Mouse (Mus musculus): ENCODE measurements around the gene Filip1l. TPM values are rescaled to one million over a fixed set of nuclear protein-coding genes. Genes with fewer than 3 reads are reported as not detected.

Filip1l gene
- polyA plus RNA-seq, 1 experiment from 2014 or later, result 35.3 TPM

DNA sequence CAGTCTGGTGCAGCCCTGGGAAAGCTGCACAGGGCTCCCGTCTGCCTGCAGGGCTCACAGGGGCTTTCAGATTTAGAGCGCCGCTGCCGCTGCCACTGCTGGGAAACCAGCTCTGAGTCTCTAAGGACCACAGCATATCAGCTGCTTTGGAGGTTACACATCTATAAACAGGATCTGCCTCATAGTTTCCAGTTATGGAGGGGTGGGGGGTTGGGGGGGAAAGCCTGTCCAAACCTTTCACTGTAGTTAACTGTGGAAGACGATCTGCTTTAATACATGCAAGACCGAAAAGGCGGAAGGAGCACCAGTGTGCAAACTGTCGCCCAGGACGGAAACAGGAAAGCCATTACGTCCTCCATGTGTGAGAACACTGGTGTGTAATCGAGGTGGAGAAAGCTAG lies 40.3 kb downstream of the Filip1l start:
- DNase-seq (ENCODE audit: low spot score) (peak; percentile 19), ATAC-seq (ENCODE audit: low FRiP score, low TSS enrichment) (no peak)
- Histone ChIP-seq H3K36me3 (ENCODE audit: control insufficient read depth, insufficient read depth, low read length) (no peaks in the 10 kb centered on the region), H3K9ac (ENCODE audit: low read length) (no peak overlapping the region), H3K27me3 (ENCODE audit: control insufficient read depth, insufficient read depth, low read length) (no peaks in the 10 kb centered on the region), H3K27ac (replicated peaks) (peak overlapping the region; percentile 81), H3K4me2 (replicated peaks; ENCODE audit: low read depth) (peak overlapping the region; percentile 1; the same call in 1 of the 2 replicates), H3K4me1 (replicated peaks; ENCODE audit: control insufficient read depth, insufficient read depth) (no peaks in the 10 kb centered on the region), H3K9me3 (ENCODE audit: control insufficient read depth, low read length) (no peaks in the 10 kb centered on the region), H3K4me3 (ENCODE audit: low read depth, low read length) (no peak overlapping the region)
- 53% methylated on average over 11 of the region's 11 CpGs for WGBS
- TF ChIP-seq EP300 (optimal IDR thresholded peaks at IDR 0.05) (no peak), CTCF (IDR thresholded peaks at IDR 0.05; ENCODE audit: low read depth) (no peak)

DNA sequence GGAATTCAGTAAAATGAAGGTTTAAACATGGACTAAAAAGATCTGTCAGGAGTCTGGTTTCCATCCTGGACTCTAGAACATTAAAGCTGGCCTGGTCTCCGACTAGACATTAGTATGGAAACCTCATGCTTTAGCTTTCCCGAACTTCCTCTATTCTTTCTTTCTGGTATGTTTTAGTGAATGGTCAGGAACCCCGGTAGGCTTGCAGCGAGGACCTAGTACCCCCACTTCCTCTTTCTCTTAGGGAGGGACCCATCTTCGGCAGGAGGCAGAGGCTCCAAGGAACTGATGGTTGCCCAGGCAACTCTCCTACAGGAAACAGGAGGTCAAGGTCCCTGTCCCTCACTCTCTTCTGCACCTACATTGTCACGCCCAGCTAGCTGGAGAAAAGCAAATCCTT lies 43.4 kb downstream of the Filip1l start:
- DNase-seq (ENCODE audit: low spot score), result no peak

DNA sequence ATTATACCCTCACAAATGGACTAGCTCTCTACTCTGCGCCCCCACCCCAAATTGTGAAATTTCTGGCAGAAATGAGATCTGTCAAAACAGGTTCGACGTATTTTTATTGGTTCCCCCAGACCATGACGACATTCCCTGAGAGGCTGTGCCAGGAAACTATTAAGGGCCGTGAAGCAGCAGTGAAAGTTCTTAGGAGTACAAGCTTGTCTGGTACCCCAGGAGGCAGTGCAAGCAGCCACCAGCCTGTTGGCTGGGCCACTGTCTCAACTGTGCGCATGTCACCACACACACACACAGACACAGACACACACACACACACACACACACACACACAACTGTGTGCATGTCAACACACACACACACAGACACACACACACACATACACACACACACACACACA lies 45.0 kb downstream of the Filip1l start:
- TF ChIP-seq EP300 (optimal IDR thresholded peaks at IDR 0.05), result no peak
- TF ChIP-seq CTCF (IDR thresholded peaks at IDR 0.05; ENCODE audit: low read depth), result no peak
- no peaks in the 10 kb centered on the region for H3K4me1 ChIP-seq (replicated peaks; ENCODE audit: control insufficient read depth, insufficient read depth)
- H3K4me3 ChIP-seq (ENCODE audit: low read depth, low read length), result no peak overlapping the region
- DNase-seq (ENCODE audit: low spot score), result no peak
- no peaks in the 10 kb centered on the region for H3K36me3 ChIP-seq (ENCODE audit: control insufficient read depth, insufficient read depth, low read length)
- no peak overlapping the region for H3K4me2 ChIP-seq (replicated peaks; ENCODE audit: low read depth)
- no peak for ATAC-seq (ENCODE audit: low FRiP score, low TSS enrichment)
- no peak overlapping the region for H3K27ac ChIP-seq (replicated peaks)
- H3K9me3 ChIP-seq (ENCODE audit: control insufficient read depth, low read length), result no peaks in the 10 kb centered on the region
- 79% methylated on average over 6 of the region's 6 CpGs for WGBS
- H3K27me3 ChIP-seq (ENCODE audit: control insufficient read depth, insufficient read depth, low read length), result no peaks in the 10 kb centered on the region
- no peak overlapping the region for H3K9ac ChIP-seq (ENCODE audit: low read length)

More for the DNA sequence above, 43.4 kb downstream of the Filip1l start:
- Histone ChIP-seq H3K9ac (ENCODE audit: low read length) (no peak overlapping the region), H3K27me3 (ENCODE audit: control insufficient read depth, insufficient read depth, low read length) (no peaks in the 10 kb centered on the region), H3K36me3 (ENCODE audit: control insufficient read depth, insufficient read depth, low read length) (no peaks in the 10 kb centered on the region), H3K4me2 (replicated peaks; ENCODE audit: low read depth) (no peak overlapping the region), H3K4me3 (ENCODE audit: low read depth, low read length) (no peak overlapping the region), H3K9me3 (ENCODE audit: control insufficient read depth, low read length) (no peaks in the 10 kb centered on the region), H3K27ac (replicated peaks) (no peak overlapping the region), H3K4me1 (replicated peaks; ENCODE audit: control insufficient read depth, insufficient read depth) (no peaks in the 10 kb centered on the region)
- TF ChIP-seq CTCF (IDR thresholded peaks at IDR 0.05; ENCODE audit: low read depth) (no peak), EP300 (optimal IDR thresholded peaks at IDR 0.05) (no peak)
- no peak for ATAC-seq (ENCODE audit: low FRiP score, low TSS enrichment)
- WGBS, result 82% methylated on average over 6 of the region's 6 CpGs

DNA sequence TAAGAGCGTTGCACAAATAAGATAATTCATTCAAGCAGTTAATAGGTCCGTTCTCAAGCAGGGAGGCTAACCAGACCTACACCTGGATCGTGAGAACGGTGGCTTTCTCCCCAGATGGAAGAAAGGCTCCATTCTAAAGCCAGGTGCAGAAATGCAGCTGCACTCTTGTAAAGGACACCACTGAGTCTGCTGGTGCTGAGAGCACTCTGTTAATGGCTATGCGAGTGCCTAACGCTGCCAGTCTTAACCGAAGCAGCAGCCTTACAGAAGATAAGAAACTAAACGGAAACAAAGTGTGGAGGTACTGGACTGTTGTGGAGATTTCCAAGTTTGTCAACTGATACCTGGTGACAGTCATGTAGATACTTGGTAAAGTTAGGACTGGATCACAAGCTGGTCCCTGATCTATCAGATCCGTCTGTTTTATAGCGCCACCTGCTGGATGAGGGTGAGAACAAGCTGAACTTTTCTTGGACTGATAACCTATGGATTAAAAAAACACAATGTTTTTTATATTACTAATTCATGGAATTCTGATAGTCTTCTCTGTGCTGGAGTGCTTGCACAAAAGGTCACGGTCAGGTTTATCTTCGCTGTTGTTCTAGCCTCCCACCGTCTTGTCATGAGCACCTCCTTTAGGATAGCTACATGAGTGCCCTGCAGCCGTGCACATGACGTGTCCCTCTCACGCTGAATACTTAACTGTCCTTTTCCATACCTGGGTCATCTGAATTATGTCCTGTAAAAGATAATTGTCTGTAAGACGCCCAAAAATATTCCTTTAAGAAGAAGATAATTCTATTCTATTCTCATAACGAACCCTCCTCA lies 45.7 kb downstream of the Filip1l start:
- TF ChIP-seq CTCF (IDR thresholded peaks at IDR 0.05; ENCODE audit: low read depth), result peak; percentile 92
- no peak for TF ChIP-seq EP300 (optimal IDR thresholded peaks at IDR 0.05)
- 56% methylated on average over 18 of the region's 18 CpGs for WGBS

DNA sequence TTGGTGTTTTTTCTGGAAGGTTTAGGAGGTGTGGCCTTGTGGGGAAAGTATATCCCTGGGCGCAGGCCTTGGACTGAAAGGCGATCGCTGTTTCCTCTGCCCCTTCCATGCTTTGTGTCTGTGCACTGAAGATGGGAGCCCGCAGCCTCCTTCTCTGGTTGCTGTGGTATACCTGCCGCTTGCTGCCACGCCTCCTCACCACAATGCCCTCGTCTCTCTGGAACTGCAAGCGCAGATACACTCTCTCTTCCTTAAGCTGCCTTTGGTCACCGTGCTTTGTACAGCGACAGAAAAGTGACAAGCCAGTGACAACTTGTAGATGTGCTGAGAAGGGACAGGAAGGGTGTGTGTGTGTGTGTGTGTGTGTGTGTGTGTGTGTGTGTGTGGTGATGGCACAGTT lies 46.7 kb downstream of the Filip1l start:
- Histone ChIP-seq H3K4me2 (replicated peaks; ENCODE audit: low read depth) (no peak overlapping the region), H3K4me1 (replicated peaks; ENCODE audit: control insufficient read depth, insufficient read depth) (no peaks in the 10 kb centered on the region), H3K36me3 (ENCODE audit: control insufficient read depth, insufficient read depth, low read length) (no peaks in the 10 kb centered on the region), H3K4me3 (ENCODE audit: low read depth, low read length) (no peak overlapping the region), H3K27me3 (ENCODE audit: control insufficient read depth, insufficient read depth, low read length) (no peaks in the 10 kb centered on the region), H3K9ac (ENCODE audit: low read length) (no peak overlapping the region), H3K27ac (replicated peaks) (no peak overlapping the region), H3K9me3 (ENCODE audit: control insufficient read depth, low read length) (no peaks in the 10 kb centered on the region)
- WGBS, result 79% methylated on average over 10 of the region's 10 CpGs
- no peak for TF ChIP-seq CTCF (IDR thresholded peaks at IDR 0.05; ENCODE audit: low read depth)
- no peak for TF ChIP-seq EP300 (optimal IDR thresholded peaks at IDR 0.05)
- DNase-seq (ENCODE audit: low spot score) (no peak), ATAC-seq (ENCODE audit: low FRiP score, low TSS enrichment) (no peak)

More for the DNA sequence above, 45.7 kb downstream of the Filip1l start:
- Histone ChIP-seq H3K9me3 (ENCODE audit: control insufficient read depth, low read length) (no peaks in the 10 kb centered on the region), H3K4me1 (replicated peaks; ENCODE audit: control insufficient read depth, insufficient read depth) (no peaks in the 10 kb centered on the region), H3K4me3 (ENCODE audit: low read depth, low read length) (no peak overlapping the region), H3K27me3 (ENCODE audit: control insufficient read depth, insufficient read depth, low read length) (no peaks in the 10 kb centered on the region), H3K4me2 (replicated peaks; ENCODE audit: low read depth) (no peak overlapping the region), H3K27ac (replicated peaks) (no peak overlapping the region), H3K9ac (ENCODE audit: low read length) (no peak overlapping the region), H3K36me3 (ENCODE audit: control insufficient read depth, insufficient read depth, low read length) (no peaks in the 10 kb centered on the region)
- no peak for ATAC-seq (ENCODE audit: low FRiP score, low TSS enrichment)
- peak; percentile 57 for DNase-seq (ENCODE audit: low spot score)

DNA sequence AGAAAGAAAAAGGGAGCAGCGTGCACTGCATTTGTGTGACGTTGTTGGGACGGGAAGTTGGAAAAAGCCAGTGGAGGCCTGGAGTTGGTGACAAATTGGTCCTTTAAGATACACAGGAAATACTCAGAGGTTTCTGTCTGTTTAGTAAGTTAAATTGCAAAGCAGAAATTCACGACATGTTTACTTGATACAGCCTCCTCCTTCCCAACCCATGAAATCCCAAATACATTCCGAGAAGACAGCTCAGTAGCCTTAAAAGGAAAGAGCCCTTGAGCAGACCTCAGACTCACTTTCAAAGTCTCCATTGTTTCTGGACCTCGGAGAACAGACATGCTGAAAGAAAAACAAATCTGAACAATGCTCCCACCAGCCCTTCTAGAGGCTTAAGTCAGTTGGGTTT lies 48.8 kb downstream of the Filip1l start:
- DNase-seq (ENCODE audit: low spot score), result no peak
- Histone ChIP-seq H3K36me3 (ENCODE audit: control insufficient read depth, insufficient read depth, low read length) (no peaks in the 10 kb centered on the region), H3K9me3 (ENCODE audit: control insufficient read depth, low read length) (no peaks in the 10 kb centered on the region), H3K4me1 (replicated peaks; ENCODE audit: control insufficient read depth, insufficient read depth) (no peaks in the 10 kb centered on the region), H3K9ac (ENCODE audit: low read length) (no peak overlapping the region), H3K4me3 (ENCODE audit: low read depth, low read length) (no peak overlapping the region), H3K4me2 (replicated peaks; ENCODE audit: low read depth) (no peak overlapping the region), H3K27ac (replicated peaks) (peak overlapping the region; percentile 50), H3K27me3 (ENCODE audit: control insufficient read depth, insufficient read depth, low read length) (no peaks in the 10 kb centered on the region)
- ATAC-seq (ENCODE audit: low FRiP score, low TSS enrichment), result peak; percentile 47; the same call in 1 of the 2 replicates
- TF ChIP-seq CTCF (IDR thresholded peaks at IDR 0.05; ENCODE audit: low read depth), result no peak
- TF ChIP-seq EP300 (optimal IDR thresholded peaks at IDR 0.05), result no peak
- WGBS, result 32% methylated on average over 6 of the region's 6 CpGs
